Mouse (Mus musculus): Measurements from ENCODE around the gene Gm8229. TPM values are rescaled to one million over a fixed set of nuclear protein-coding genes. Genes with fewer than 3 reads are reported as not detected.
"Not testable (repeated sequence)": the region's sequence is repeated elsewhere in the genome, so short reads cannot be mapped to it uniquely, and the experiment has no call there.

The Gm8229 gene
- not detected in 2 replicates for polyA plus RNA-seq (2014; fragmentation: Nextera tagmentation; extraction: Ambion mirVana)

DNA sequence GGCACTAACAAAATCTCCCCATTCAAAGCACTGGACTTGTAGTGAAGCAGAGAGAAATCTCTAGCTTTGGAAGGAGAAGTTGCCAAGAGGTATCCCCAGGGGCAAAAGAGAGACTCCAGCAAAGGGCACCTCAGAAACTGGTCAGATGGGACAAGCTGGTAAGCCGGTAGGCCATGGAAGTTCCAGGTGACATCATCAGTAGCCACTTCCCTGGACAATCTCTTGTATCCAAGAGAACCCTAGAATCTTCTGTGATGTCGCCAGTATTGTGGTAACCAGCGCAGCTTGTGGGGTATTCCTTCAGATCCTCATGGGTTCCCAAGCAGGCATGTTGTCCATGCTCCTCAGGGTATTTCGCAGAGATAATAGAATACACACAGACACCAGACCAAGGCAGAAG lies at the start of gene Gm8229:
Gene Gm8229, plus strand, starts transcription at position 301 of the 400 bp plus-strand sequence.
- H3K4me1 ChIP-seq (ENCODE audit: control insufficient read depth, insufficient read depth, low read length); H3K36me3 ChIP-seq (ENCODE audit: control insufficient read depth, insufficient read depth, low read length); H3K9me3 ChIP-seq (ENCODE audit: control insufficient read depth, low read length); H3K9ac ChIP-seq (replicated peaks; ENCODE audit: low read depth, low read length); H3K27ac ChIP-seq (ENCODE audit: low read depth, low read length); H3K4me3 ChIP-seq (ENCODE audit: low read depth, low read length); H3K4me2 ChIP-seq (ENCODE audit: low read depth, low read length); H3K27me3 ChIP-seq (ENCODE audit: control insufficient read depth, insufficient read depth, low read length); ATAC-seq (ENCODE audit: low read depth): not testable (repeated sequence)
- WGBS = 93% methylated on average over 4 of the region's 4 CpGs

GRCm38 (mm10) chr14:44338484-44338883 lies 26.7 kb upstream of the Gm8229 start, which contains the start of gene Gm5930:
Gm5930 (minus strand) TSS chr14:44338584.
- not testable (repeated sequence) for H3K4me1 ChIP-seq (ENCODE audit: control insufficient read depth, insufficient read depth, low read length); H3K9me3 ChIP-seq (ENCODE audit: control insufficient read depth, low read length); ATAC-seq (ENCODE audit: low read depth); H3K27ac ChIP-seq (ENCODE audit: low read depth, low read length); H3K27me3 ChIP-seq (ENCODE audit: control insufficient read depth, insufficient read depth, low read length); H3K4me3 ChIP-seq (ENCODE audit: low read depth, low read length); H3K36me3 ChIP-seq (ENCODE audit: control insufficient read depth, insufficient read depth, low read length); H3K4me2 ChIP-seq (ENCODE audit: low read depth, low read length); H3K9ac ChIP-seq (replicated peaks; ENCODE audit: low read depth, low read length)
- WGBS = no CpG with 5 or more reads among the region's 2 CpGs

DNA sequence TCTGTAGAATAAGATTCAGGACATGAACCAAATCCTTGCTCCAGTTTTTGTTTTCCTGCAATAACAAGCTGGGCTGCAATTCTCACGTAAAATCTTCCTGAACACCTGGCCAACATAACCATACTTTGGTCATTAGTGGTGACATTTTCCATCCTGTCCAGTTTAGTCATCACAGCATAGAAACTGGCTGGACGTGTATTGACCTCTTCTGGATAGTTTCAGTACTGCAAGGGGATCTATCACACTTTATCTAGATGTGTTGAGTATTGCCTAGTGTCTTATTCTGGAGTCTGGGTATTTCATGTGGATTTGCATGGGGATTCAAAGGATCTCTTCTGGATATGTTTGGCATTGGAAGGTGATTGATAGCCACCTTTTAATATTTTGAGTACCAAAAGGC lies 3.7 kb upstream of the Gm8229 start:
- not testable (repeated sequence) for ATAC-seq (ENCODE audit: low read depth); H3K4me3 ChIP-seq (ENCODE audit: low read depth, low read length); H3K9me3 ChIP-seq (ENCODE audit: control insufficient read depth, low read length); H3K27ac ChIP-seq (ENCODE audit: low read depth, low read length); H3K4me1 ChIP-seq (ENCODE audit: control insufficient read depth, insufficient read depth, low read length); H3K9ac ChIP-seq (replicated peaks; ENCODE audit: low read depth, low read length); H3K27me3 ChIP-seq (ENCODE audit: control insufficient read depth, insufficient read depth, low read length); H3K4me2 ChIP-seq (ENCODE audit: low read depth, low read length); H3K36me3 ChIP-seq (ENCODE audit: control insufficient read depth, insufficient read depth, low read length)
- 63% methylated on average over 2 of the region's 2 CpGs for WGBS

- H3K27ac ChIP-seq (ENCODE audit: low read depth, low read length); H3K9me3 ChIP-seq (ENCODE audit: control insufficient read depth, low read length); H3K9ac ChIP-seq (replicated peaks; ENCODE audit: low read depth, low read length); H3K4me3 ChIP-seq (ENCODE audit: low read depth, low read length); ATAC-seq (ENCODE audit: low read depth); H3K4me1 ChIP-seq (ENCODE audit: control insufficient read depth, insufficient read depth, low read length); H3K27me3 ChIP-seq (ENCODE audit: control insufficient read depth, insufficient read depth, low read length); H3K4me2 ChIP-seq (ENCODE audit: low read depth, low read length); H3K36me3 ChIP-seq (ENCODE audit: control insufficient read depth, insufficient read depth, low read length): not testable (repeated sequence)
These were observed 2.9 kb upstream of the Gm8229 start for GRCm38 (mm10) chr14:44362301-44362700.

- H3K4me1 ChIP-seq (ENCODE audit: control insufficient read depth, insufficient read depth, low read length); H3K9ac ChIP-seq (replicated peaks; ENCODE audit: low read depth, low read length); H3K4me2 ChIP-seq (ENCODE audit: low read depth, low read length); H3K27me3 ChIP-seq (ENCODE audit: control insufficient read depth, insufficient read depth, low read length); H3K4me3 ChIP-seq (ENCODE audit: low read depth, low read length); ATAC-seq (ENCODE audit: low read depth); H3K9me3 ChIP-seq (ENCODE audit: control insufficient read depth, low read length); H3K36me3 ChIP-seq (ENCODE audit: control insufficient read depth, insufficient read depth, low read length); H3K27ac ChIP-seq (ENCODE audit: low read depth, low read length): not testable (repeated sequence)
- 88% methylated on average over 4 of the region's 4 CpGs for WGBS
These were observed 19.1 kb downstream of the Gm8229 start for GRCm38 (mm10) chr14:44384233-44384632.

- not testable (repeated sequence) for H3K27ac ChIP-seq (ENCODE audit: low read depth, low read length); H3K36me3 ChIP-seq (ENCODE audit: control insufficient read depth, insufficient read depth, low read length); H3K4me3 ChIP-seq (ENCODE audit: low read depth, low read length); H3K4me1 ChIP-seq (ENCODE audit: control insufficient read depth, insufficient read depth, low read length); H3K9me3 ChIP-seq (ENCODE audit: control insufficient read depth, low read length); ATAC-seq (ENCODE audit: low read depth); H3K27me3 ChIP-seq (ENCODE audit: control insufficient read depth, insufficient read depth, low read length); H3K4me2 ChIP-seq (ENCODE audit: low read depth, low read length); H3K9ac ChIP-seq (replicated peaks; ENCODE audit: low read depth, low read length)
- WGBS = no CpG with 5 or more reads among the region's 2 CpGs
These were observed 45.4 kb downstream of the Gm8229 start, which contains the start of gene Gm3371 for GRCm38 (mm10) chr14:44410588-44410987. Gm3371 (minus strand) TSS chr14:44410688.

Other genes with a start within 250 kb of the Gm8229 start
- gene Gm3327, start 241.5 kb upstream of the Gm8229 start, polyA plus RNA-seq (2014; fragmentation: Nextera tagmentation; extraction: Ambion mirVana) = not detected in 2 replicates
- not detected in 2 replicates for gene Gm8212, start 167.7 kb upstream of the Gm8229 start, polyA plus RNA-seq (2014; fragmentation: Nextera tagmentation; extraction: Ambion mirVana)
- not detected in 2 replicates for gene 4930503E14Rik, start 152.1 kb upstream of the Gm8229 start, polyA plus RNA-seq (2014; fragmentation: Nextera tagmentation; extraction: Ambion mirVana)
- not detected in 2 replicates for gene Gm8220, start 79.8 kb upstream of the Gm8229 start, polyA plus RNA-seq (2014; fragmentation: Nextera tagmentation; extraction: Ambion mirVana)
- gene Gm5930, start 26.8 kb upstream of the Gm8229 start, polyA plus RNA-seq (2014; fragmentation: Nextera tagmentation; extraction: Ambion mirVana) = not detected in 2 replicates
- not detected in 2 replicates for gene Gm3371, start 45.3 kb downstream of the Gm8229 start, polyA plus RNA-seq (2014; fragmentation: Nextera tagmentation; extraction: Ambion mirVana)
- gene Gm8232, start 68.3 kb downstream of the Gm8229 start, polyA plus RNA-seq (2014; fragmentation: Nextera tagmentation; extraction: Ambion mirVana) = not detected in 2 replicates
- not detected in 2 replicates for gene BC061237, start 127.1 kb downstream of the Gm8229 start, polyA plus RNA-seq (2014; fragmentation: Nextera tagmentation; extraction: Ambion mirVana)
- gene Gm17093, start 152.9 kb downstream of the Gm8229 start, polyA plus RNA-seq (2014; fragmentation: Nextera tagmentation; extraction: Ambion mirVana) = not detected in 2 replicates
- not detected in 2 replicates for gene Gm8247, start 217.8 kb downstream of the Gm8229 start, polyA plus RNA-seq (2014; fragmentation: Nextera tagmentation; extraction: Ambion mirVana)

Data from neural tube, embryonic 14.5 days (tissue).